Mouse (Mus musculus) forebrain, postnatal 0 days (tissue): ENCODE data around the gene Ctnnbl1. TPM values are rescaled to one million over a fixed set of nuclear protein-coding genes. Genes with fewer than 3 reads are reported as not detected.
A peak's percentile ranks its signal among the peaks of the same experiment; 100 is the strongest.

Source experiments
- ATAC-seq: fragments of 200-750 bp; cut with Nextera tagmentation; 2 replicates; pipeline ENCODE4 v1.8.0; 2017; ENCODE audit warnings: mild to moderate bottlenecking, moderate library complexity
- DNase-seq: peaks from one replicate; pipeline ENCODE4 v3.0.0-alpha.2; 2015
- H3K27ac ChIP-seq: fragments of 300-500 bp; sonication (generic); 2 replicates; pipeline ENCODE4 v1.5.1; 2014; ENCODE audit warnings: low read depth, mild to moderate bottlenecking, antibody characterized with exemption, low read length, moderate library complexity, mixed read lengths
- H3K27me3 ChIP-seq: fragments of 300-500 bp; sonication (generic); 2 replicates; pipeline ENCODE4 v1.6.1; 2014; ENCODE audit warnings: mild to moderate bottlenecking, low read length, mixed read lengths; ENCODE audit not compliant: insufficient read depth
- H3K36me3 ChIP-seq: fragments of 300-500 bp; sonication (generic); 2 replicates; pipeline ENCODE4 v1.6.1; 2014; ENCODE audit warnings: mild to moderate bottlenecking, moderate library complexity; ENCODE audit not compliant: insufficient read depth
- H3K4me1 ChIP-seq: fragments of 300-500 bp; sonication (generic); 2 replicates; pipeline ENCODE4 v1.6.1; 2014; ENCODE audit warnings: antibody characterized with exemption; ENCODE audit not compliant: insufficient read depth
- H3K4me2 ChIP-seq: fragments of 300-500 bp; sonication (generic); 2 replicates; pipeline ENCODE4 v1.6.1; 2014; ENCODE audit warnings: low read depth, mild to moderate bottlenecking, moderate library complexity
- H3K4me3 ChIP-seq: fragments of 300-500 bp; sonication (generic); 2 replicates; pipeline ENCODE4 v1.5.1; 2014; ENCODE audit warnings: low read depth, low read length, mixed read lengths
- H3K9ac ChIP-seq: fragments of 300-500 bp; sonication (generic); 2 replicates; pipeline ENCODE4 v1.6.1; 2014; ENCODE audit warnings: mild to moderate bottlenecking
- H3K9me3 ChIP-seq: fragments of 300-500 bp; sonication (generic); 2 replicates; pipeline ENCODE4 v1.6.1; 2016; ENCODE audit warnings: low read length
- CTCF ChIP-seq: sonication (generic); IDR thresholded peaks from 2 replicates; pipeline ENCODE4 v1.5.1; 2016; ENCODE audit warnings: antibody characterized with exemption, control low read depth, low read depth
- WGBS: fragments of 180-500 bp; shearing (Covaris S2); extraction: QIAGEN DNeasy Blood & Tissue Kit; methylation state at CpG from one replicate; pipeline ENCODE4 v1.1.7; 2014; 5-methylcytosine and 5-hydroxymethylcytosine counted together
- polyA plus RNA-seq: library from polyadenylated mRNA; unstranded; fragments of >200 nt; fragmentation: Nextera tagmentation; extraction: Ambion mirVana; gene quantifications from 2 replicates; pipeline ENCODE4 v1.2.1, GENCODE M21; 2015
- total RNA-seq: library from RNA; depleted of rRNA; stranded (reverse); fragments of >200 nt; gene quantifications from 2 replicates; pipeline ENCODE4 v1.2.3, GENCODE M21; 2014

Gene Ctnnbl1
- total and polyA plus RNA-seq, 2 experiments from 2014 or later = 43.8 to 48.2 TPM

DNA sequence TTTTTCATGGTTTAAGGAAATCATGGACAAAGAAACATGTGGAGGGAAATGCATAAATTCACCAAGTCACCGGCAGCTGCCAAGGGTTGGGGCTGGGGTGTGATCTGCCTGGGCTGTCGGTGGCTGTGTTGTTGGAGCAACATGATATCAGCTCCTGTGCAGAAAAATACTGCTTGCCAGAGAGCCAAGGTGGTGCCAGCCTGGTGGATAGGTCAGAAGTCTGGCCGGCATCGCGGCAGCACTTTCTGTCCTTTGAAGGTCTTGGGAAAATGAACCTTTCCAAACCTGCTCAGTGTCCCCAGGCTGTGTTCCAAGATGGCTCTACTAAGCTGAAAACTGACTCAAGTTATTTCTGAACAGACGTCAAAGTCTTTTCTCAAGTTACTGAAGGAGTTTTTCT lies 133.0 kb downstream of the Ctnnbl1 start:
- Histone ChIP-seq H3K4me2 (no peak overlapping the region), H3K4me3 (no peak overlapping the region), H3K27ac (no peak overlapping the region), H3K9me3 (no peaks in the 10 kb centered on the region), H3K4me1 (no peaks in the 10 kb centered on the region; the same call in 1 of the 2 replicates), H3K36me3 (no peaks in the 10 kb centered on the region), H3K9ac (no peak overlapping the region), H3K27me3 (no peaks in the 10 kb centered on the region)
- no peak for TF ChIP-seq CTCF
- DNase-seq (no peak), ATAC-seq (no peak)
- 74% methylated on average over 6 of the region's 6 CpGs for WGBS

DNA sequence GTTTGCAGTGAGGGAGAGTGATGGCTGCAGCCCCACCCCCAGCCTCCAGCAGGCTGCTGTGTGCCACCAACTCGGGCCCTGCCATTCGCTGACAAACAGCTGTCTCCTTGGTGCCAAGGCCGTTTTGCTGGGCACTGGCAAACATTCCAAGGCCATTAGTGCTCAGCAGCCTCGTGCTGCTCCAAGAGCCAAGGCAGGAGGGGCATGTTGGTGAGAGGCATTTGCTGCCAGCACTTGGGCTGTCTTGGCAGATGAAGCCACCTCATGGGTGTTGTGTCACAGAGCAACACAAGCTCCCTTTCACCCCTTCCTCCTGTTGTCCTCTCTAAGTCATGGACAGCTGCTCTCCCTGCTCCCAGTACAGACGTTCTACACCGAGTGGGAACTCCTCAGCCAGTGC lies 136.0 kb downstream of the Ctnnbl1 start:
- TF ChIP-seq CTCF = no peak
- ATAC-seq = peak; percentile 66
- no peak overlapping the region for H3K4me3 ChIP-seq
- no peaks in the 10 kb centered on the region for H3K36me3 ChIP-seq
- H3K4me1 ChIP-seq = peaks cover 8% of the 10 kb centered on the region; the same call in 1 of the 2 replicates
- WGBS = 43% methylated on average over 6 of the region's 6 CpGs
- H3K9ac ChIP-seq = no peak overlapping the region
- H3K4me2 ChIP-seq = no peak overlapping the region
- H3K9me3 ChIP-seq = no peaks in the 10 kb centered on the region
- no peak overlapping the region for H3K27ac ChIP-seq
- peak; percentile 68 for DNase-seq
- no peaks in the 10 kb centered on the region for H3K27me3 ChIP-seq

DNA sequence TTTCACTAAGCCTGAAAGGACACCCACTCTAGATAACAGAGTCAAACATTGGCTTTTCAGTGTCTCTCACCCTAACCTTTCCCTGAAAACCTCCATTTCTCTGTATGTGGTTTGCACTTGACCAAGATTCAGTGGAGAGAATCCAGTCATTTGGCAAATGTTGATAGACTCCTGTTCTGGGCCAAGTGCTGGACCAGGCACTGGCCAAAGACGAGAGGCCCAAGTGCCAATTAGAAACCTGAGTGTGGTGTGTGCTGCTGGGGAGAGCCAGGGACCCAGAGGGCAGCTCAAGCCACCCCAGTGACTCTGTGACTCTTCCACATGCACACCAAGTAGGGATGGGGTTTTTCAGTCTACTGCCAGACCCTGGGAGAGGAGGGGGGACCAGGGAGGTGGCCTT lies 136.5 kb downstream of the Ctnnbl1 start:
- H3K4me2 ChIP-seq = no peak overlapping the region
- no peak overlapping the region for H3K4me3 ChIP-seq
- no peak for DNase-seq
- H3K4me1 ChIP-seq = peaks cover 12% of the 10 kb centered on the region; the same call in 1 of the 2 replicates
- no peaks in the 10 kb centered on the region for H3K36me3 ChIP-seq
- H3K27me3 ChIP-seq = no peaks in the 10 kb centered on the region
- H3K9ac ChIP-seq = no peak overlapping the region
- H3K9me3 ChIP-seq = no peaks in the 10 kb centered on the region
- 53% methylated on average over 1 of the region's 1 CpGs for WGBS
- ATAC-seq = no peak
- no peak for TF ChIP-seq CTCF
- no peak overlapping the region for H3K27ac ChIP-seq

DNA sequence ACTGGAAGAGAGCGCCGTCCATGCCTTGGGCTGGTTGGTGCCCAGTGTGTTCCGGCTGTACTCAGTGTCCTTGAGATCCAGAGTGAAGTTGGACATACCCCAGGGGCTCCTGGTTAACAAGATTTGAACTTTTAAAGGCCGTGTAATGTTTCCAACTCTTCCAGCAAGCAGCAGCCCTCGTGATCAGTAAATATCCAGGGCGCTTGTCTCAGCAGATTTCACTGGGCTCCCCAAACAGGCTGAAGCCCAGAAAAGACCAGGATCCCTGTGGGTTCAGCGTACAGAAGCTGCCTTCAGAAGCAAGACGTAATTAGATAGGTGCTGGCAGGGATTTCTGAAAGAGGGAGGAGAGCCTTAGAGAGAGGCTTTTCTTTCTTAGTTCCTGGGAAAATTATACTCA lies 137.9 kb downstream of the Ctnnbl1 start:
- Histone ChIP-seq H3K4me2 (no peak overlapping the region), H3K27ac (no peak overlapping the region), H3K27me3 (no peaks in the 10 kb centered on the region), H3K9ac (0 out of 2 replicates have a peak overlapping the region, but pooled peaks have one; percentile 3), H3K9me3 (no peaks in the 10 kb centered on the region), H3K4me1 (peaks cover 14% of the 10 kb centered on the region; the same call in 1 of the 2 replicates), H3K4me3 (no peak overlapping the region), H3K36me3 (no peaks in the 10 kb centered on the region)
- DNase-seq = peak; percentile 29
- ATAC-seq = peak; percentile 26
- no peak for TF ChIP-seq CTCF
- WGBS = 42% methylated on average over 8 of the region's 8 CpGs

DNA sequence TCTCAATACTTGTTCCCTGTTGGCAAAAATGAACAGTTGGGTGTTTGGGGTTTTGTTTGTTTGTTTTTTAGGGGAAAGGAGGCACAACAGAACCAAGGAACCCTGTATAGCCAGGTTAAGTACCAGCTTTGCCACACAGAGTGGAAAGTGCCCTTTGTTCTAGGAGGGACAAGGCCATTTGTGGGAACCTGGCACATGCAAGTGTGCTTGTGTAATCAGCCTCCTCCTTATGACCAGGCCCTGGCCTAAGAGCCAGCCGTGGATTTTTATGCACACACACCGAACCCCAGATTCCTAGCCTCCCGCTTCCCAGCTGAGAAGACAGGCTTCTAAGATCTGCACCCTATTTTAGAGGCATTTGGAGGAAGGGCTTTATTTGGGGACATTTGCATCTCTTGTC lies 140.2 kb downstream of the Ctnnbl1 start:
- no peak overlapping the region for H3K9ac ChIP-seq
- H3K27ac ChIP-seq = no peak overlapping the region
- no peaks in the 10 kb centered on the region for H3K36me3 ChIP-seq
- no peak for ATAC-seq
- no peak overlapping the region for H3K4me3 ChIP-seq
- peaks cover 14% of the 10 kb centered on the region; the same call in 1 of the 2 replicates for H3K4me1 ChIP-seq
- no peak for DNase-seq
- TF ChIP-seq CTCF = no peak
- H3K4me2 ChIP-seq = no peak overlapping the region
- no peaks in the 10 kb centered on the region for H3K27me3 ChIP-seq
- 88% methylated on average over 3 of the region's 3 CpGs for WGBS
- no peaks in the 10 kb centered on the region for H3K9me3 ChIP-seq

DNA sequence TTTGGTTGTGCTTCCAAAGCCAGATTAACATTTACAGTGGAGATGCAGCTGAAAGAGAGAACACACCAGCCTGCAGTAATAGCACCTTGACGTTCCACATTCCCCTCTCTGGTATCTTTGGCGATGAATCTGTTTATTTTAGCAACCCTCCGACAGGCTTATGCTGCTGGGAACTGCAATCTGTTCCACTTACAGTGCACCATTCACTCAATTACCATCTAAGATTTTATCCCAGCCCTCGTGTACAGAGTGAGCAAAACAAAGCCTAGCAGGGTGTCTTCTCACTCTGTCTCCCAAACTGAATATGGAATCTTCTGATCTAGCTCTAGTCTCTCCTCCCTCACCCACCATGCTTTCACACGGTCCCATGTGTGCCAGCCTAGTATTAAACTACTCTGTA lies 140.8 kb downstream of the Ctnnbl1 start:
- Histone ChIP-seq H3K4me2 (no peak overlapping the region), H3K36me3 (no peaks in the 10 kb centered on the region), H3K27ac (no peak overlapping the region), H3K9ac (no peak overlapping the region), H3K27me3 (no peaks in the 10 kb centered on the region), H3K4me1 (peaks cover 14% of the 10 kb centered on the region; the same call in 1 of the 2 replicates), H3K4me3 (no peak overlapping the region), H3K9me3 (no peaks in the 10 kb centered on the region)
- ATAC-seq = peak; percentile 87
- TF ChIP-seq CTCF = no peak
- 38% methylated on average over 5 of the region's 5 CpGs for WGBS
- peak; percentile 77 for DNase-seq

DNA sequence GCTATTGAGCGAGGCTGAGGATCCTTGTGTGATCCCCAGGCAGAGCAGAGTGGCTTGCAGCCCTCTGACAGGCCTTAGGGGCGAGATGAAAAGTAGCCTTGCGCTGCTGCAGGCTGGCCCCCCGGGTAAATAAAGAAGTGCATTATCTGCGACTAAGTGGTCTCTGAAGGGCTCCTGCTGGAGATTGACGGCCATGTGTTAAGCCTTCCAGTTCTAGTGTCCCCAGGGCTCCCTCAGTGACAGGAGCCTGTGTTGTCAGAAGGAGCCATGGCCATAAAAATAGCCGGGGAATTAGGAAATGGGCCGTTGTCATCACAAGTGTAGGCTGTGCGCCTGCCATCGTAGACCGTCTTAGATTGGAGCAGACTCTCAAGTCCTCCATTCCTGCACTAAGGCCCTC lies 144.7 kb downstream of the Ctnnbl1 start:
- no peak for ATAC-seq
- no peak overlapping the region for H3K4me3 ChIP-seq
- no peak overlapping the region for H3K9ac ChIP-seq
- H3K9me3 ChIP-seq = no peaks in the 10 kb centered on the region
- peaks cover 21% of the 10 kb centered on the region for H3K36me3 ChIP-seq
- peaks cover 11% of the 10 kb centered on the region; the same call in 1 of the 2 replicates for H3K4me1 ChIP-seq
- H3K27ac ChIP-seq = no peak overlapping the region
- H3K27me3 ChIP-seq = no peaks in the 10 kb centered on the region
- H3K4me2 ChIP-seq = no peak overlapping the region
- TF ChIP-seq CTCF = no peak
- DNase-seq = no peak
- 33% methylated on average over 11 of the region's 11 CpGs for WGBS
